Mouse (Mus musculus) MEL-GATA-1-ER (cell line): ENCODE results near the gene Zfp648.

Source experiments
- DNase-seq: peaks from one replicate; pipeline ENCODE4 v3.0.0-alpha.2; 2012; ENCODE audit warnings: low read depth; ENCODE audit errors: extremely low read depth

The Zfp648 gene

DNA sequence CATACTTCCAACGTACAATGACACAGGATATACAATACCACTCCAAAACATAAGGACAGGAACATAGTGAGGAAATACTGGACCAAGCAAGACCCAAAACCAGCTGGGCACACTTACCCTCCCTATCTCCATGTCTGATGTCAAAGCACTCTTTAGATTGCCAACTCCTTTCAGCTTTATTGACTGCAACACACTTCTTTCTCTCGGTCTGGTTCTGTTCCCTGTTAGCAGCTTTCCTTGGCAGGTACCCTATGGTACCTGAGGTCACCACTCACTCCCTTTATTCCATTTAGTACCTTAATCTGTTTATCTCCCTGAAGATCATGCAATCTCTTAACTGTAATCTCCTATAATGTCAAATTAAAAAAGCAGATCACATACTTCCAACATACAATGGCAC lies 19.0 kb downstream of the Zfp648 start:
- DNase-seq = no peak

DNA sequence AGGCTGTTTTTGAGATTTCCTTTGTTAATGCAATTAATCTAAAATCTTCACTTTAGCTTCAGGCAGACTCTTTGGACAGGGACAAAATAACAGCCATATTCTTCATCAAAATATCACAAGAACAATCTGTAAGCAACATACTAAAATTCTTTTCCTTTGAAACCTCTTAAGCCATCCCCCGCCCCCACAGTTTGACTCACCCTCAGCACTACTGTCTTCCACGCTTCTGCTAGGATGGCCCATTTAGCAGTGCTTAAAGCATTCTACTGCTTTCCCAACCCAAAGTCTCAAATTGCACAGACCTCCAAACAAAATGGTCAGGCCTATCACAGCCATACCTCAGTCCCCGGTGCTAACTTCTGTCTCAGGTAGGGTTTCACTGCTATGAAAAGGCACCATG lies 19.6 kb downstream of the Zfp648 start:
- no peak for DNase-seq

DNA sequence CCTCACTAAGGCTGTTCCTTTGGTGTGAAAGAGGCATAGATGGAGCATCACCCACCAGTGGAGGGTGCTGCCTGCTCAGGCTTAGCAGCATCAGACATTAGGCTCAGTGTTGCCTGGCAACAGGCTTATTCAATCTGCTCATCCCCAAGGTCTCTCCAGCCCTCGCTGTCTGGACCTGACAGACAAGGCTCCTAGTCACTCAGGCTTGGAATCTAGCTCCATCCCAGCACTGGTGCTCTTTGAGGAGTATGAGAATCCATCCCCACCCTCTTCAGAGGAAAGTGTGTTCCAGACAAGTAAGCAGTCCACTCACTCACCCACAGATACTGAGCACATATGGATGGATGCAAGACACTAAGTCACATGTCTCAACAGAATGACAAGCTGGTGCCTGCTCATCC lies 22.8 kb downstream of the Zfp648 start:
- DNase-seq = no peak

DNA sequence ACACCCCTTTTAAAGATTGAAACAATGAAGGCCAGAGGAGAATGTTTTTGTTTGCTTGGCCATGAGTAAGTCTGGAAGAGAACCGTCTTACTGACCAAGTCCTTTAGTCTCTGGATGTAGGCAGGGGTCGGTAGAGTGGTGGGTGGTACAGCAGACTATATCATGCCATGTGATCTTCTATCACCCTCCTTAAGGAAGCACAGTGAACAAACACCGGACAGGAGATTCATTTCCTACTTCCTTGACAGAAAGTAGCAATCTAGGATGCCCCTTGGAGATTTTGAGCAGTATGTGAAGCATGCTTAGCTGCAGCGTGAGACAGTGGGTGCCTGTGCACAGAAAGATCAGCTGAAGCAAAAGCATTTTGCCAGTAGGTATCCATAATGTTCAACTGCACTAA lies 31.6 kb downstream of the Zfp648 start:
- no peak for DNase-seq

DNA sequence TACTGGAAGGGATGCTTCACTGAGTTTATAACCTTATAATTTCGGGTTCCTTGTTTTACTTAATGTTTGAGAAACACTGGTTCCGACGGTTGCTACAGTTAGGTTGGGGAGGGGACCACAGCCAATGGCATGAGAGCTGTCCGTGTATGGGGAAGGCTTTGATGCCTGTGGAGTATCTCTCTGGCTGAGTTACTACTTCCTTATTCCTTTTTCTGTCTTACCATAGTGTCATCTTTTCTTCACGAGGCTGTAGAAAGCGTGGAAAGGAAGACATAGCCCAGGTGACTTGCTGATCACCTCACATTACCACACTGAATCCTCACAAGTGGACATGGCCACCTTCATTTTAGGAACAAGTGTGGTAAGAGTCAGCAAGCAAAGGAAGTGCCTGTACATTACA lies 32.0 kb downstream of the Zfp648 start:
- no peak for DNase-seq

DNA sequence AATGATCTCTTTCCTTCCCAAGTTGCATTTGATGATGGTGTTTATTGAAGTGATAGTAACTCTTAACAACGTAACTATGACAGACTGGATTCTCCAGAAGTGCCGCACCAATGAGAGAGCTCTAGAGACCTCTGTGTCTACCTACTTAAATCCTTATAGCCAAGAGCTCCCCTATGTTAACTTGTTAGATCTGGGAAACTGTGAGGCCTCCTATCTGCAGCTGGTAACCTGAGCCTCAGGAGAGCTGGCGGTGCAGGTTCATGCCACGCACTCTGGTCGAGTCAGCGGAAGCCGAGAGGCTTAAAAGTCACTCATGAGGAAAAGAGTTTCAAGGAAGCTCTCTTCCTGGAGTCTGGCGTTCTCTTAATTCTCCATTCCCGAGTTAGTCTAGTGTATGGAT lies 33.8 kb downstream of the Zfp648 start:
- no peak for DNase-seq

DNA sequence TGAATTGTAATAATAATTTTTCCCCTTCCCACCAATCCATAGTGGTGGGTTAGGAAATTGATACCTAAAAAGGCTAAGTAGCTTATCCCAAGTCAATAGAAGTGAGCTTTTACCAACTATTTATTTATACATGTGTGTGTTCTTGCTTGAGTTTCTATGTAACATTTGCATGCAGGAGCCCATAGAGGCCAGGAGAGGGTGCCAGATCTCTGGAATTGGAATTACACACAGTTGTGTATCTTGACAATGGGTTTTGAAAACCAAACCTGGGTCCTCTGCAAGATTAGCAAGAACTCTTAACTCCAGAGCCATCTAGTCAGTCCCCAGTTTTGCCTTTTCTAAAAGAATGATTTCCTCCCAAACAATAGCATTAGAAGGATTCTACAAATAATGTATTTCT lies 37.9 kb downstream of the Zfp648 start:
- DNase-seq = no peak

DNA sequence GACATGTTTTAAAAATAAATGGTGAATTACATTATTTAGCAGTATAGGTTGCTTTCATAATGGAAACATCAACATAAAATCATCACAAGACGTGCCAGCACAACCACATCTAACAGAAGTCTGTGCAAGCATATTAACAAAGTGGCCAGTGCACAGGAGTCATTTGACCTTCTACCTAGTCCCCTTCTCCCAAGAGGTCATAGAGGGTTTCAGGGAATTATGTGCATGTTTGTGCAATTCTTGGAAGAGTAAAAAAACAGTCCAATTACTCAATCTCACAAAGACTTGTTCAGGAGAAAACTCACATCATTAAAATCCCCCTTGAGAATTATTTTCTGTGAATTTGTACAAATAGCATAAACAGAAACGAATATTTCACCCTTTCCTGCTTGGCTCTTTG lies 50.2 kb downstream of the Zfp648 start:
- DNase-seq = no peak

DNA sequence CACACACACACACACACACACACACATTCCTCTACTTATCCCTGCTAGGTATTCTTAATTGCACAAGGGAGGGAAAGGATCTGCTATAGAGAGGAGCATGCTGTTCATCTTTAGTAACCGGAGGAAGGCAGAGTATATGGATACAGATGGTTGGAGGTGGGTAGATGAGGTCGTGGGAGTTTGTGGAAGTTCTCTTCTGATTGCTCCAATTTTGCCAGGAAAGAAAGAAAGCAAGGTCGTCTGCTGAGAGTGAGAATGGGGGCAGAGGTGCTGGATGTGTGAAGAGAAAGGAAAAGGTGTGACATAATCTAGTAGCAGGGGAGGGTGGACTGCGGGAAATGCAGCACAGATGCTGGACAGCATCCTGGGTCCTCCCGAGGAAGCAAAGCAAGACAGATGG lies 51.8 kb downstream of the Zfp648 start:
- no peak for DNase-seq
